27 mouse cellular contexts compared by ENCODE assay signal in genomic region chr5:33829958-33830357, GRCm38 (mm10).
"Had no signal": no experiment of that assay in that cellular context is flagged by ENCODE, and none has a peak within 500 bp of the region (broad histone marks: within the 10 kb centered on the region; RNA-seq: fewer than 3 reads in every experiment).

No protein-coding gene starts in this region.

- H3K27ac ChIP-seq: embryonic facial prominence, embryonic 10.5 days; embryonic facial prominence, embryonic 12.5 days; embryonic facial prominence, embryonic 13.5 days; embryonic facial prominence, embryonic 15.5 days; forebrain, embryonic 10.5 days; forebrain, embryonic 12.5 days; forebrain, embryonic 13.5 days; forebrain, embryonic 15.5 days; gastrocnemius, adult 2 months; heart, adult 2 months; heart, embryonic 10.5 days had no signal

- H3K9me3 ChIP-seq: embryonic facial prominence, embryonic 10.5 days; embryonic facial prominence, embryonic 12.5 days; embryonic facial prominence, embryonic 13.5 days; embryonic facial prominence, embryonic 15.5 days; forebrain, embryonic 10.5 days; forebrain, embryonic 12.5 days; forebrain, embryonic 13.5 days; forebrain, embryonic 15.5 days; heart, embryonic 10.5 days; heart, embryonic 12.5 days had no signal

- H3K4me2 ChIP-seq: embryonic facial prominence, embryonic 12.5 days; embryonic facial prominence, embryonic 13.5 days; embryonic facial prominence, embryonic 15.5 days; forebrain, embryonic 12.5 days; forebrain, embryonic 13.5 days; forebrain, embryonic 15.5 days; heart, embryonic 11.5 days; heart, embryonic 12.5 days had no signal

- H3K36me3 ChIP-seq: embryonic facial prominence, embryonic 12.5 days; embryonic facial prominence, embryonic 15.5 days; forebrain, embryonic 15.5 days had no signal

- DNase-seq: cerebellum, adult 9-11 months; cerebellum, postnatal 10 days; cerebellum, postnatal 14 days; cerebellum, postnatal 25 days; cerebellum, postnatal 36 days; embryo, embryonic 11 days; forebrain, postnatal 0 days; gastrocnemius, adult 2 months; gastrocnemius, postnatal 10 days; gastrocnemius, postnatal 14 days; gastrocnemius, postnatal 25 days; gastrocnemius, postnatal 36 days; heart, adult 2 months had no signal

- H3K27me3 ChIP-seq: embryonic facial prominence, embryonic 12.5 days; embryonic facial prominence, embryonic 13.5 days; embryonic facial prominence, embryonic 15.5 days; forebrain, embryonic 12.5 days; forebrain, embryonic 13.5 days; forebrain, embryonic 15.5 days; heart, embryonic 12.5 days had no signal

- ATAC-seq: forebrain, embryonic 13.5 days; forebrain, embryonic 14.5 days; forebrain, embryonic 15.5 days; forebrain, embryonic 16.5 days; forebrain, postnatal 0 days had no signal

- H3K4me3 ChIP-seq: embryonic facial prominence, embryonic 10.5 days; embryonic facial prominence, embryonic 12.5 days; embryonic facial prominence, embryonic 13.5 days; embryonic facial prominence, embryonic 15.5 days; erythroblast, embryonic 14.5 days; forebrain, embryonic 10.5 days; forebrain, embryonic 12.5 days; forebrain, embryonic 13.5 days; forebrain, embryonic 15.5 days; gastrocnemius, adult 2 months; heart, adult 2 months; heart, embryonic 10.5 days; heart, embryonic 12.5 days had no signal

- H3K9ac ChIP-seq: embryonic facial prominence, embryonic 12.5 days; embryonic facial prominence, embryonic 13.5 days; embryonic facial prominence, embryonic 15.5 days; forebrain, embryonic 12.5 days; forebrain, embryonic 13.5 days; forebrain, embryonic 15.5 days; forebrain, postnatal 0 days; heart, embryonic 12.5 days had no signal

- H3K4me1 ChIP-seq: embryonic facial prominence, embryonic 12.5 days; embryonic facial prominence, embryonic 13.5 days; embryonic facial prominence, embryonic 15.5 days had no signal
